Mouse (Mus musculus): Measurements from ENCODE around the gene Mgll. TPM values are rescaled to one million over a fixed set of nuclear protein-coding genes. Genes with fewer than 3 reads are reported as not detected.

Mgll gene
- polyA plus RNA-seq, 1 experiment from 2014 or later = 51.3 TPM

- no peak for ATAC-seq (ENCODE audit: low FRiP score)
- H3K4me2 ChIP-seq (replicated peaks) = no peak overlapping the region
- H3K27ac ChIP-seq = no peak overlapping the region
- H3K4me1 ChIP-seq (replicated peaks; ENCODE audit: control insufficient read depth, insufficient read depth, low read length) = peaks cover 18% of the 10 kb centered on the region; the same call in 1 of the 2 replicates
- no peaks in the 10 kb centered on the region for H3K27me3 ChIP-seq (ENCODE audit: control insufficient read depth, insufficient read depth, low read length)
- H3K36me3 ChIP-seq (replicated peaks; ENCODE audit: control insufficient read depth, insufficient read depth) = no peaks in the 10 kb centered on the region
- no peak for DNase-seq (ENCODE audit: low spot score)
- WGBS = 59% methylated on average over 7 of the region's 7 CpGs
- H3K4me3 ChIP-seq (replicated peaks; ENCODE audit: low read length) = no peak overlapping the region
- no peak overlapping the region for H3K9ac ChIP-seq
- no peaks in the 10 kb centered on the region for H3K9me3 ChIP-seq (ENCODE audit: control insufficient read depth, low read length)
Measured at GRCm38 (mm10) chr6:88824183-88824582, 100.0 kb downstream of the Mgll start.

GRCm38 (mm10) chr6:88826088-88826487 is 101.9 kb downstream of the Mgll start:
- Histone ChIP-seq H3K9ac (no peak overlapping the region), H3K27ac (no peak overlapping the region), H3K4me2 (replicated peaks) (no peak overlapping the region), H3K4me3 (replicated peaks; ENCODE audit: low read length) (no peak overlapping the region), H3K9me3 (ENCODE audit: control insufficient read depth, low read length) (no peaks in the 10 kb centered on the region), H3K36me3 (replicated peaks; ENCODE audit: control insufficient read depth, insufficient read depth) (no peaks in the 10 kb centered on the region), H3K27me3 (ENCODE audit: control insufficient read depth, insufficient read depth, low read length) (no peaks in the 10 kb centered on the region), H3K4me1 (replicated peaks; ENCODE audit: control insufficient read depth, insufficient read depth, low read length) (peaks cover 18% of the 10 kb centered on the region; the same call in 1 of the 2 replicates)
- ATAC-seq (ENCODE audit: low FRiP score) = no peak
- no peak for DNase-seq (ENCODE audit: low spot score)
- 63% methylated on average over 3 of the region's 3 CpGs for WGBS

- Histone ChIP-seq H3K36me3 (replicated peaks; ENCODE audit: control insufficient read depth, insufficient read depth) (no peaks in the 10 kb centered on the region), H3K27me3 (ENCODE audit: control insufficient read depth, insufficient read depth, low read length) (no peaks in the 10 kb centered on the region), H3K4me1 (replicated peaks; ENCODE audit: control insufficient read depth, insufficient read depth, low read length) (peaks cover 21% of the 10 kb centered on the region; the same call in 1 of the 2 replicates), H3K4me2 (replicated peaks) (no peak overlapping the region), H3K4me3 (replicated peaks; ENCODE audit: low read length) (no peak overlapping the region), H3K9ac (no peak overlapping the region), H3K27ac (0 out of 2 replicates have a peak overlapping the region, but pooled peaks have one; percentile 32), H3K9me3 (ENCODE audit: control insufficient read depth, low read length) (no peaks in the 10 kb centered on the region)
- WGBS = 41% methylated on average over 6 of the region's 6 CpGs
- peak; percentile 50 for DNase-seq (ENCODE audit: low spot score)
- ATAC-seq (ENCODE audit: low FRiP score) = peak; percentile 56; the same call in 1 of the 2 replicates
Measured at GRCm38 (mm10) chr6:88826545-88826944, 102.3 kb downstream of the Mgll start.

- DNase-seq (ENCODE audit: low spot score) (no peak), ATAC-seq (ENCODE audit: low FRiP score) (no peak)
- no peak overlapping the region for H3K4me3 ChIP-seq (replicated peaks; ENCODE audit: low read length)
- H3K9ac ChIP-seq = no peak overlapping the region
- peaks cover 21% of the 10 kb centered on the region; the same call in 1 of the 2 replicates for H3K4me1 ChIP-seq (replicated peaks; ENCODE audit: control insufficient read depth, insufficient read depth, low read length)
- H3K4me2 ChIP-seq (replicated peaks) = no peak overlapping the region
- no peaks in the 10 kb centered on the region for H3K27me3 ChIP-seq (ENCODE audit: control insufficient read depth, insufficient read depth, low read length)
- no peaks in the 10 kb centered on the region for H3K9me3 ChIP-seq (ENCODE audit: control insufficient read depth, low read length)
- no peaks in the 10 kb centered on the region for H3K36me3 ChIP-seq (replicated peaks; ENCODE audit: control insufficient read depth, insufficient read depth)
- H3K27ac ChIP-seq = peak overlapping the region; percentile 32; the same call in 1 of the 2 replicates
- 83% methylated on average over 3 of the region's 3 CpGs for WGBS
Measured at GRCm38 (mm10) chr6:88826965-88827364, 102.8 kb downstream of the Mgll start.

GRCm38 (mm10) chr6:88827395-88828205 is 103.4 kb downstream of the Mgll start:
- no peak for ATAC-seq (ENCODE audit: low FRiP score)
- H3K27ac ChIP-seq = peak overlapping the region; percentile 32; the same call in 1 of the 2 replicates
- H3K36me3 ChIP-seq (replicated peaks; ENCODE audit: control insufficient read depth, insufficient read depth) = no peaks in the 10 kb centered on the region
- 61% methylated on average over 13 of the region's 13 CpGs for whole genome bisulfite sequencing
- H3K4me2 ChIP-seq (replicated peaks) = no peak overlapping the region
- H3K4me3 ChIP-seq (replicated peaks; ENCODE audit: low read length) = no peak overlapping the region
- no peaks in the 10 kb centered on the region for H3K9me3 ChIP-seq (ENCODE audit: control insufficient read depth, low read length)
- DNase-seq (ENCODE audit: low spot score) = no peak
- peaks cover 21% of the 10 kb centered on the region; the same call in 1 of the 2 replicates for H3K4me1 ChIP-seq (replicated peaks; ENCODE audit: control insufficient read depth, insufficient read depth, low read length)
- no peaks in the 10 kb centered on the region for H3K27me3 ChIP-seq (ENCODE audit: control insufficient read depth, insufficient read depth, low read length)
- H3K9ac ChIP-seq = no peak overlapping the region

- no peak overlapping the region for H3K9ac ChIP-seq
- no peaks in the 10 kb centered on the region for H3K36me3 ChIP-seq (replicated peaks; ENCODE audit: control insufficient read depth, insufficient read depth)
- no peak overlapping the region for H3K27ac ChIP-seq
- H3K4me1 ChIP-seq (replicated peaks; ENCODE audit: control insufficient read depth, insufficient read depth, low read length) = peaks cover 21% of the 10 kb centered on the region; the same call in 1 of the 2 replicates
- H3K27me3 ChIP-seq (ENCODE audit: control insufficient read depth, insufficient read depth, low read length) = no peaks in the 10 kb centered on the region
- H3K4me3 ChIP-seq (replicated peaks; ENCODE audit: low read length) = no peak overlapping the region
- ATAC-seq (ENCODE audit: low FRiP score) (no peak), DNase-seq (ENCODE audit: low spot score) (no peak)
- WGBS = 71% methylated on average over 15 of the region's 15 CpGs
- H3K4me2 ChIP-seq (replicated peaks) = no peak overlapping the region
- H3K9me3 ChIP-seq (ENCODE audit: control insufficient read depth, low read length) = no peaks in the 10 kb centered on the region
Measured at GRCm38 (mm10) chr6:88828206-88829009, 104.2 kb downstream of the Mgll start.

- no peak for ATAC-seq (ENCODE audit: low FRiP score)
- DNase-seq (ENCODE audit: low spot score) = no peak
- WGBS = 92% methylated on average over 4 of the region's 4 CpGs
- H3K9ac ChIP-seq = no peak overlapping the region
- no peak overlapping the region for H3K4me2 ChIP-seq (replicated peaks)
- no peak overlapping the region for H3K4me3 ChIP-seq (replicated peaks; ENCODE audit: low read length)
- no peaks in the 10 kb centered on the region for H3K9me3 ChIP-seq (ENCODE audit: control insufficient read depth, low read length)
- H3K27me3 ChIP-seq (ENCODE audit: control insufficient read depth, insufficient read depth, low read length) = no peaks in the 10 kb centered on the region
- peaks cover 21% of the 10 kb centered on the region; the same call in 1 of the 2 replicates for H3K4me1 ChIP-seq (replicated peaks; ENCODE audit: control insufficient read depth, insufficient read depth, low read length)
- H3K36me3 ChIP-seq (replicated peaks; ENCODE audit: control insufficient read depth, insufficient read depth) = no peaks in the 10 kb centered on the region
- H3K27ac ChIP-seq = no peak overlapping the region
Measured at GRCm38 (mm10) chr6:88829579-88829978, 105.4 kb downstream of the Mgll start.

- Histone ChIP-seq H3K27me3 (ENCODE audit: control insufficient read depth, insufficient read depth, low read length) (no peaks in the 10 kb centered on the region), H3K4me2 (replicated peaks) (no peak overlapping the region), H3K36me3 (replicated peaks; ENCODE audit: control insufficient read depth, insufficient read depth) (0 out of 2 replicates have a peak, but pooled peaks cover 2% of the 10 kb centered on the region), H3K9ac (no peak overlapping the region), H3K27ac (no peak overlapping the region), H3K4me1 (replicated peaks; ENCODE audit: control insufficient read depth, insufficient read depth, low read length) (peaks cover 21% of the 10 kb centered on the region; the same call in 1 of the 2 replicates), H3K9me3 (ENCODE audit: control insufficient read depth, low read length) (no peaks in the 10 kb centered on the region), H3K4me3 (replicated peaks; ENCODE audit: low read length) (no peak overlapping the region)
- WGBS = 90% methylated on average over 6 of the region's 6 CpGs
- no peak for DNase-seq (ENCODE audit: low spot score)
- no peak for ATAC-seq (ENCODE audit: low FRiP score)
Measured at GRCm38 (mm10) chr6:88830112-88830702, 106.0 kb downstream of the Mgll start.

GRCm38 (mm10) chr6:88831456-88831855 is 107.2 kb downstream of the Mgll start:
- Histone ChIP-seq H3K4me2 (replicated peaks) (no peak overlapping the region), H3K36me3 (replicated peaks; ENCODE audit: control insufficient read depth, insufficient read depth) (peaks cover 12% of the 10 kb centered on the region), H3K4me3 (replicated peaks; ENCODE audit: low read length) (no peak overlapping the region), H3K4me1 (replicated peaks; ENCODE audit: control insufficient read depth, insufficient read depth, low read length) (peaks cover 18% of the 10 kb centered on the region; the same call in 1 of the 2 replicates), H3K27ac (no peak overlapping the region), H3K9me3 (ENCODE audit: control insufficient read depth, low read length) (no peaks in the 10 kb centered on the region), H3K9ac (no peak overlapping the region), H3K27me3 (ENCODE audit: control insufficient read depth, insufficient read depth, low read length) (no peaks in the 10 kb centered on the region)
- DNase-seq (ENCODE audit: low spot score) (peak; percentile 88), ATAC-seq (ENCODE audit: low FRiP score) (peak; percentile 64)
- 23% methylated on average over 8 of the region's 8 CpGs for WGBS
